31 mouse cellular contexts compared by ENCODE assay signal in genomic region chr5:14978835-14979234, GRCm38 (mm10). TPM values are rescaled to one million over a fixed set of nuclear protein-coding genes. Genes with fewer than 3 reads are reported as not detected.
"Had no signal": no experiment of that assay in that cellular context is flagged by ENCODE, and none has a peak within 500 bp of the region (broad histone marks: within the 10 kb centered on the region; RNA-seq: fewer than 3 reads in every experiment).

TSS of gene Gm10354 (minus strand) at chr5:14978935.

RNA-seq across cellular contexts. Expression of gene Gm10354, which starts in this region (rescaled TPM):
- total RNA-seq: common myeloid progenitor, adult 5-6 weeks; forebrain, postnatal 0 days; gastrocnemius, adult 18-20 months; gastrocnemius, adult 2 months; gastrocnemius, adult 8-10 months; gastrocnemius, postnatal 10 days; gastrocnemius, postnatal 14 days; gastrocnemius, postnatal 25 days; gastrocnemius, postnatal 36 days; gastrocnemius, postnatal 4 days; granulocyte monocyte progenitor cell, adult 5-6 weeks; heart, adult 18-20 months; heart, adult 2 months had no signal
- polyA plus RNA-seq: cerebellum, adult 2 months; cortical plate, adult 2 months; embryonic facial prominence, embryonic 10.5 days; embryonic facial prominence, embryonic 11.5 days; embryonic facial prominence, embryonic 12.5 days; embryonic facial prominence, embryonic 13.5 days; embryonic facial prominence, embryonic 14.5 days; embryonic facial prominence, embryonic 15.5 days; erythroblast, embryonic 14.5 days; forebrain, embryonic 10.5 days; forebrain, embryonic 11.5 days; forebrain, embryonic 12.5 days; forebrain, embryonic 13.5 days; forebrain, embryonic 14.5 days; forebrain, embryonic 15.5 days; forebrain, embryonic 16.5 days; forebrain, postnatal 0 days; frontal cortex, adult 2 months; gonadal fat pad, adult 2 months; heart, adult 2 months had no signal
